In the genomic region with DNA sequence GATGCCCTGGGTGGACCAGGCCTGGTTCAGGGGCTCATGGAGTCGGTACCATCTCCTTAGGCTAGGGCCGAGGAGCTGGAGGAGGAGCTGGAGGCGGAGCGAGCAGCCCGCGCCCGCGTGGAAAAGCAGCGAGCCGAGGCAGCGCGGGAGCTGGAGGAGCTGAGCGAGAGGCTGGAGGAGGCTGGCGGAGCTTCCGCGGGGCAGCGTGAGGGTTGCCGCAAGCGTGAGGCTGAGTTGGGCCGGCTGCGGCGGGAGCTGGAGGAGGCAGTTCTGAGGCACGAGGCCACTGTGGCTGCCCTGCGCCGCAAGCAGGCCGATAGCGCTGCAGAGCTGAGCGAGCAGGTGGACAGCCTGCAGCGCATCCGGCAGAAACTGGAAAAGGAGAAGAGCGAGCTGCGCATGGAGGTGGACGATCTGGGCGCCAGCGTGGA, we compare ENCODE assay signal across 8 mouse cellular contexts. TPM values are rescaled to one million over a fixed set of nuclear protein-coding genes. Genes with fewer than 3 reads are reported as not detected.
DNase-seq lines count a peak whose midpoint lies in the region; ATAC-seq lines count a peak whose summit lies in the region.

No protein-coding gene starts in this region.

- DNase-seq in liver, embryonic 11.5 days (ENCODE audit: low spot score), result no peak
- no peak for DNase-seq in liver
- peak; percentile 78 for DNase-seq in cerebellum, adult 11-12 months
- DNase-seq in kidney, postnatal 10 days, result peak; percentile 65
- peak; percentile 43 to 57 for DNase-seq in lung, postnatal 4 days
- peak; percentile 66 for DNase-seq in right cerebral cortex, postnatal 4 days
- no peak for DNase-seq in spleen, postnatal 10 days (ENCODE audit: low spot score in 2 of 2)

- H3K4me2 ChIP-seq in liver, embryonic 11.5 days, result peak overlapping the region; percentile 71
- peak overlapping the region; percentile 88 for H3K4me2 ChIP-seq in forebrain, embryonic 15.5 days (replicated peaks)

- peaks cover 10% of the 10 kb centered on the region; the same call in 1 of the 2 replicates for H3K36me3 ChIP-seq in liver, embryonic 11.5 days (ENCODE audit: control insufficient read depth, insufficient read depth, low read length)
- peaks cover 19% of the 10 kb centered on the region for H3K36me3 ChIP-seq in forebrain, embryonic 15.5 days

- 2% methylated on average over 35 of the region's 35 CpGs for WGBS in liver, embryonic 11.5 days
- under 1% methylated on average over 35 of the region's 35 CpGs for WGBS in forebrain, embryonic 15.5 days

- H3K27ac ChIP-seq in liver, embryonic 11.5 days (ENCODE audit: low read depth, low read length), result no peak overlapping the region
- H3K27ac ChIP-seq in forebrain, embryonic 15.5 days (replicated peaks), result no peak overlapping the region

- no peaks in the 10 kb centered on the region for H3K9me3 ChIP-seq in liver, embryonic 11.5 days (ENCODE audit: control insufficient read depth, low read length)
- no peaks in the 10 kb centered on the region for H3K9me3 ChIP-seq in forebrain, embryonic 15.5 days

- no peak for ATAC-seq in liver, embryonic 11.5 days (replicated peaks; ENCODE audit: low FRiP score)
- peak; percentile 68 for ATAC-seq in forebrain, embryonic 15.5 days (replicated peaks)

- peaks cover 7% of the 10 kb centered on the region for H3K4me1 ChIP-seq in liver, embryonic 11.5 days (replicated peaks; ENCODE audit: control insufficient read depth, insufficient read depth, low read length)
- H3K4me1 ChIP-seq in forebrain, embryonic 15.5 days, result peaks cover 13% of the 10 kb centered on the region

- peak overlapping the region; percentile 43 for H3K4me3 ChIP-seq in liver, embryonic 11.5 days (ENCODE audit: low read depth, low read length)
- peak overlapping the region; percentile 47 for H3K4me3 ChIP-seq in forebrain, embryonic 15.5 days

- H3K27me3 ChIP-seq in liver, embryonic 11.5 days (replicated peaks; ENCODE audit: control insufficient read depth, insufficient read depth, low read length), result peaks cover 73% of the 10 kb centered on the region
- peaks cover 45% of the 10 kb centered on the region for H3K27me3 ChIP-seq in forebrain, embryonic 15.5 days

- 0 out of 2 replicates have a peak overlapping the region, but pooled peaks have one; percentile 26 for H3K9ac ChIP-seq in liver, embryonic 11.5 days (ENCODE audit: low read depth, low read length)
- H3K9ac ChIP-seq in forebrain, embryonic 15.5 days (replicated peaks), result peak overlapping the region; percentile 55

RNA-seq across cellular contexts. Expression of a gene that starts 18.2 kb away (rescaled TPM):
- polyA plus RNA-seq in liver, embryonic 11.5 days (2014; fragmentation: Nextera tagmentation; extraction: Ambion mirVana), result 4.3 and 5.3 TPM in 2 replicates
- polyA plus RNA-seq in forebrain, embryonic 15.5 days (2015; fragmentation: Nextera tagmentation; extraction: Ambion mirVana), result 0.29 and 0.59 TPM in 2 replicates

RNA-seq across cellular contexts. Expression of a gene that starts 36.6 kb away (rescaled TPM):
- polyA plus RNA-seq in liver, embryonic 11.5 days (2014; fragmentation: Nextera tagmentation; extraction: Ambion mirVana), result 59.7 and 60.5 TPM in 2 replicates
- 12.8 and 15.6 TPM in 2 replicates for polyA plus RNA-seq in forebrain, embryonic 15.5 days (2015; fragmentation: Nextera tagmentation; extraction: Ambion mirVana)

Comparison
In these comparisons a context has a peak if more than half of its experiments do, and no peak if none do; other contexts are left out.
1. DNase-seq: peak in cerebellum, adult 11-12 months (single experiment), kidney, postnatal 10 days (single experiment), lung, postnatal 4 days (2 of 2) and right cerebral cortex, postnatal 4 days (single experiment); none in liver, embryonic 11.5 days (single experiment), liver (single experiment) and spleen, postnatal 10 days (0 of 2).